Mouse (Mus musculus): ENCODE data around the gene Cdhr3.

DNA sequence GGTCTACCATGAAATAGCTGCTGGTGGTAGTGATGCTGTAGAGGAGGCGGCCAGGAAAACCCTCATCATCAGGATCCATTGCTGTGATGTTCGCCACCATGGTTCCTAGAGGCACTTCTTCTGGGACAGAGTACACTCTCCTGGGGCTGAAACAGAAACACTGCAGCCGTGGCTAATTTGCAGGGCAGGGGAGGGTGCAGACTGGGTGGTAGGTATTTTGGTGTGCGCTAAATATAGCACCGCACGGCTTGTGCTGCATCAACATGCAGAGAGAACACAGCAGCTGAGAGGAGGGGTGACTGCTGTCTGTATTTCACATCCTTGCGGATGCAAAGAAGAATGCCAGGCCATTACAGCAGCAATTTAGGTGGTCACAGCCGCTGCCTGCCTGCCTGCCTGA, 31.0 kb downstream of the Cdhr3 start:
- TF ChIP-seq POLR2A (IDR thresholded peaks at IDR 0.05; ENCODE audit: low read depth, low read length) (no peak), CTCF (conservative IDR thresholded peaks at IDR 0.05; ENCODE audit: insufficient read depth, insufficient read length, low read depth, low read length) (no peak)

Measured in kidney, adult 2 months (tissue).